Mouse (Mus musculus) cortical plate, adult 2 months (tissue): Measurements from ENCODE around the gene Tenm4.

ENCODE experiments used
- CTCF ChIP-seq: fragments of 200-500 bp; IDR thresholded peaks from 2 replicates; pipeline ENCODE4 v1.5.1; 2011; ENCODE audit warnings: mild to moderate bottlenecking, control low read depth, low read length; ENCODE audit not compliant: insufficient read depth; ENCODE audit errors: extremely low read depth
- POLR2A ChIP-seq: fragments of 200-500 bp; IDR thresholded peaks from 2 replicates; pipeline ENCODE4 v1.6.1; 2011; ENCODE audit warnings: mild to moderate bottlenecking, low read length, control low read depth; ENCODE audit not compliant: insufficient read depth; ENCODE audit errors: extremely low read depth

- TF ChIP-seq POLR2A (no peak), CTCF (no peak)
These were observed 739.4 kb downstream of the Tenm4 start for GRCm38 (mm10) chr7:96910310-96910960.
